Mouse (Mus musculus): ENCODE measurements around the gene Cox5a. TPM values are rescaled to one million over a fixed set of nuclear protein-coding genes. Genes with fewer than 3 reads are reported as not detected.
A peak's percentile ranks its signal among the peaks of the same experiment; 100 is the strongest.

Cox5a gene
- total and polyA plus RNA-seq, 3 experiments = 179 to 255 (median 229) TPM

- dilution Hi-C loops (cut with MboI; ENCODE audit: extremely low pct_ligation_motif_present, extremely low pct_unique_long_range_greater_than_20kb, low sequenced_read_pairs) = no loop called here
- Histone ChIP-seq H3K9me3 (replicated peaks; ENCODE audit: low read length) (no peaks in the 10 kb centered on the region), H3K4me1 (ENCODE audit: control insufficient read depth in 1 of 2, insufficient read depth in 2 of 2) (peaks cover 18 to 71% of the 10 kb centered on the region in 2 experiments), H3K36me3 (replicated peaks in 1 of 2; ENCODE audit: control insufficient read depth in 1 of 2, insufficient read depth in 1 of 2, low read length in 1 of 2) (peaks cover 11 to 29% of the 10 kb centered on the region in 2 experiments), H3K27me3 (replicated peaks) (no peaks in the 10 kb centered on the region), H3K79me2 (replicated peaks; ENCODE audit: control insufficient read depth, extremely low read depth, insufficient read depth, poor library complexity, severe bottlenecking) (peaks cover 60% of the 10 kb centered on the region), H3K27ac (ENCODE audit: insufficient read depth, low read depth) (peak overlapping the region; percentile 30; the same call in 1 of the 2 replicates), H3K4me3 (replicated peaks in 1 of 3; ENCODE audit: low read depth in 2 of 3, low read length in 2 of 3, poor library complexity in 1 of 3) (peak overlapping the region; percentile 46 to 96 (median 72)), H3K4me2 (ENCODE audit: insufficient read depth, low read depth, poor library complexity, severe bottlenecking) (peak overlapping the region; percentile 88), H3K9ac (ENCODE audit: insufficient read depth, low read depth) (peak overlapping the region; percentile 42)
- DNase-seq (ENCODE audit: extremely low read depth) = peak; percentile 69
- TF ChIP-seq MAZ (IDR thresholded peaks at IDR 0.05; ENCODE audit: low read depth, low read length) (no peak), EP300 (IDR thresholded peaks at IDR 0.05; ENCODE audit: low read length) (peak; percentile 64), KAT2A (IDR thresholded peaks at IDR 0.05; ENCODE audit: insufficient replicate concordance, low read length) (no peak), UBTF (IDR thresholded peaks at IDR 0.05; ENCODE audit: low read depth, low read length) (no peak), SIN3A (IDR thresholded peaks at IDR 0.05; ENCODE audit: low read length) (peak; percentile 50; the same call in 1 of the 2 replicates), TCF12 (IDR thresholded peaks at IDR 0.05; ENCODE audit: low read depth, low read length) (peak; percentile 50; the same call in 1 of the 2 replicates), ELF1 (IDR thresholded peaks at IDR 0.05; ENCODE audit: low read depth, low read length) (0 out of 2 replicates have a peak, but pooled peaks have one; percentile 19), PAX5 (IDR thresholded peaks at IDR 0.05; ENCODE audit: low read length) (no peak), MXI1 (IDR thresholded peaks at IDR 0.05; ENCODE audit: low read depth, low read length) (peak; percentile 55; the same call in 1 of the 2 replicates), ETS1 (conservative IDR thresholded peaks at IDR 0.05; ENCODE audit: low read depth, low read length) (0 out of 2 replicates have a peak, but pooled peaks have one; percentile 16), MAFK (IDR thresholded peaks at IDR 0.05; ENCODE audit: insufficient replicate concordance, low read length) (no peak), IRF4 (IDR thresholded peaks at IDR 0.05; ENCODE audit: low read depth, low read length) (peak; percentile 63), MEF2A (IDR thresholded peaks at IDR 0.05; ENCODE audit: borderline replicate concordance, low read depth, low read length) (0 out of 2 replicates have a peak, but pooled peaks have one; percentile 23), MYC (IDR thresholded peaks at IDR 0.05; ENCODE audit: low read depth, low read length) (no peak), NELFE (IDR thresholded peaks at IDR 0.05; ENCODE audit: low read depth, low read length) (no peak), E2F4 (IDR thresholded peaks at IDR 0.05; ENCODE audit: insufficient replicate concordance, low read depth, low read length) (no peak)
- in situ Hi-C loops (cut with MboI; ENCODE audit: low pct_ligation_motif_present, low pct_unique_long_range_greater_than_20kb, low sequenced_read_pairs) = no loop called here
Measured at GRCm38 (mm10) chr9:57562896-57563372, 41.9 kb downstream of the Cox5a start.

- H3K4me2 ChIP-seq (ENCODE audit: insufficient read depth, low read depth, poor library complexity, severe bottlenecking) = no peak overlapping the region
- dilution Hi-C loops (cut with MboI; ENCODE audit: extremely low pct_ligation_motif_present, extremely low pct_unique_long_range_greater_than_20kb, low sequenced_read_pairs) = no loop called here
Measured at GRCm38 (mm10) chr9:57564609-57565008, 43.5 kb downstream of the Cox5a start.

More at GRCm38 (mm10) chr9:57564609-57565008, 43.5 kb downstream of the Cox5a start:
- Histone ChIP-seq H3K9me3 (replicated peaks; ENCODE audit: low read length) (no peaks in the 10 kb centered on the region), H3K27ac (ENCODE audit: insufficient read depth, low read depth) (no peak overlapping the region), H3K4me3 (replicated peaks in 1 of 3; ENCODE audit: low read depth in 2 of 3, low read length in 2 of 3, poor library complexity in 1 of 3) (no peak overlapping the region), H3K79me2 (replicated peaks; ENCODE audit: control insufficient read depth, extremely low read depth, insufficient read depth, poor library complexity, severe bottlenecking) (peaks cover 66% of the 10 kb centered on the region), H3K4me1 (ENCODE audit: control insufficient read depth in 1 of 2, insufficient read depth in 2 of 2) (peaks cover 15 to 56% of the 10 kb centered on the region in 2 experiments), H3K9ac (ENCODE audit: insufficient read depth, low read depth) (no peak overlapping the region), H3K36me3 (replicated peaks in 1 of 2; ENCODE audit: control insufficient read depth in 1 of 2, insufficient read depth in 1 of 2, low read length in 1 of 2) (peaks cover 28 to 45% of the 10 kb centered on the region in 2 experiments), H3K27me3 (replicated peaks) (no peaks in the 10 kb centered on the region)
- in situ Hi-C loops (cut with MboI; ENCODE audit: low pct_ligation_motif_present, low pct_unique_long_range_greater_than_20kb, low sequenced_read_pairs) = no loop called here
- DNase-seq (ENCODE audit: extremely low read depth) = no peak
- peak; percentile 68 for TF ChIP-seq ZNF384 (IDR thresholded peaks at IDR 0.05; ENCODE audit: low read depth, low read length)
- TF ChIP-seq MAFK (IDR thresholded peaks at IDR 0.05; ENCODE audit: insufficient replicate concordance, low read length) = 0 out of 2 replicates have a peak, but pooled peaks have one; percentile 57
- TF ChIP-seq JUN (IDR thresholded peaks at IDR 0.05; ENCODE audit: insufficient read depth, low read depth, low read length) = no peak
- no peak for TF ChIP-seq NELFE (IDR thresholded peaks at IDR 0.05; ENCODE audit: low read depth, low read length)
